Mouse (Mus musculus) telencephalon, adult 2 months (tissue): ENCODE measurements around the gene Atp5mpl.
A peak's percentile ranks its signal among the peaks of the same experiment; 100 is the strongest.

Experiments used
- DNase-seq: peaks from one replicate; pipeline ENCODE4 v3.0.0-alpha.2; 2011; ENCODE audit warnings: low read depth, low spot score

Atp5mpl gene

DNA sequence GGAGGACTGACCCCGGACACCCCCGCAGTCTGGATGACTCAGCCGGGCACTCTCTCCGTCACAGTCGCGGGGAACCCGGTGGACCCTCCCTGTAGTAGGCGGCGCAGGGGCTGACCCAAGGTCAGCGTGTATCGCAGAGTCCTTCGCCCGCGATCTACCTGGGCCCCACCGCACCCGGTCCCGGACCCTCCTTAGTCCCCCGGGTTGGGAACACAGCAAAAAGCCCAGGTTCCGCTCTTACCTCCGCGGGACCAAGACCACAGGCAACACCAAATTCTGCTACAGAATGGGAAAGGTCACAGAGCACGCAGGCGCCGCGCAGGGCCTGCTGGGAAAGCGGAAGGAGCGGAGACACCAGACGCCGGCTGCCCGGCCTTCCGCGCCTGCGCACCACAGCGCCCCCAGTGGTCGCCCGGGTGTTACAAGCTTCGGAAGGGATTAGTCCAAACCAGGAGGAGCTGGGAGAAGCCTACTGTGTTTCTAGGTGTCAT is at the start of gene Atp5mpl:
Gene Atp5mpl, minus strand, starts transcription at position 295 of the 491 bp plus-strand sequence.
- DNase-seq, result peak; percentile 87

DNA sequence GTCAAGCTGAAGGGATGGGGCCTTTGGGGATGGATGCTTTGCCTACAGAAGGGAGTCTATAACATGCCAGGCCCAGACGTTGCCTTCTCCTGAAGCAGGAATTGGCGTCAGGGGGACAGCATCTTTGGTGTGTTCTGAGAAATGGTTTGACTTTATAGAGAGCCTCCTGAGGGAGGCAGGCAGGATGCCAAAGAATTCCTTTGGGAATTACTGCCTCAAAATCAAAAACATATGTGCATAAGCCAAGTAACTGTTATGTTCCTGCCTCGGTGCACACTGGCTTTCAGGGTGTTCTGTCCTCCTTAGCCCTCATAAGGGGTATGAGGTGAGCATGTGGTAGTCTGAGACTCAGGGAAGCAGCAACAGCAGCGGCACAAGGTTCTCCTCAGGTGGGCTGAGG is 49.6 kb upstream of the Atp5mpl start:
- no peak for DNase-seq

DNA sequence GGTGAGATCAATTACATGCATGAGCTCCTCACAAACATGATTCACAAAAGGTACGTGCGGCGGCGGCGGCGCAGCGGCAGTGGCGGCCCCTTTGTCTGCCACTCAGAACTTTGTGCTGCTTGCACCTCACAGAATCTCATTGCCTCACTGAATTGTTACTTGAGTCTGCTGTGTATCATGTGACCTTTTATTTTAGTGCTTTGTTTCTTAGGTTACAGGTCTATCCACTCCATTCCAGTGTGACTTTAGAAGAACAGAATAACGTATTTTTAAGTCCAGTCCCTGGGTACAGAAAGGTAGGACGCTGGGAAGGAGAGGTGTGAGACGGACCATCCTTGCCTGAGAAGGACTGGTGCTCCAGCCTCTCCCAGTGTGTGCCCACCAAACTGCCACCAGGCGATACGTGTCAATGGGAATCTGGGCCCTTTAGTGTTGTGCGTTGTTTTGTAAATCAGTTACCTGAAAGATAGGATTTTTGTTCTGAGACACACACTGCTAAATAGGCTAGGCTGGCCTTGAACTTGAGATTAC is 46.6 kb upstream of the Atp5mpl start:
- DNase-seq, result no peak

DNA sequence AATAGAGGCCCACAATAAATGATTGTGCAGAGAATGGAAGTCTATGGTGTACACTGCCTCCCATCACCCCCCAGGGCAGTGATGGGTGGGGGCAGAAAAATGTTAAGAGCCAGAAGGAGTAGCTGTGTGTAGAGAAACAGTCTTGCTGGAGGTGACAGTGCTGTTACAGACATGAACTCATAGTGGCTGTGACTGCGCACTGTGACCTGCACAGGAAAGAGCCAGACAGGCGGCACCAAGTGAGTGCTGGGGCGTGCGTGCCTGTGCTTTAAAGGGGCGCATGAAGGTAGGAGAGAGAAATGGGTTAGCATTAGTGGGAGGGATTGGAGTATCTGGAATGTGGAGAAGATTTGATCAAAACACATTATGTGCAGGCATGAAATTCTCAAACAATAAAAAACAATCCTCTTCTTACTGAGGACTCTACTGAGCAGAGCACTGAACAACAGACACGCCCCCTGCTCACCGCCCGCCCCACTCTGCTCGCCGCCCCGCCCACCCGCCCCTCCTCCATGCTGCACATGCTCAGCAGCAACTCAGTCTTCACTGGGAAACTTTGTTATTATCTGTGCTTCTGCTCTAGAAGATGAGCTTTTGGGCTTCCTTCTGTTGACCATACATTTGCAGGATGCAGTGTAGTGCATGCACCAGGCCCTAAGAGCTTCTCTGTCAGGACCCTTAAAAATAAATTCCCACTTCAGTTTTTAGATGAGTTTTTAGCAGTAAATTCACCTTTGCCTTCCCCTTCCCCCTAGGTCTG is 45.9 kb upstream of the Atp5mpl start:
- no peak for DNase-seq

DNA sequence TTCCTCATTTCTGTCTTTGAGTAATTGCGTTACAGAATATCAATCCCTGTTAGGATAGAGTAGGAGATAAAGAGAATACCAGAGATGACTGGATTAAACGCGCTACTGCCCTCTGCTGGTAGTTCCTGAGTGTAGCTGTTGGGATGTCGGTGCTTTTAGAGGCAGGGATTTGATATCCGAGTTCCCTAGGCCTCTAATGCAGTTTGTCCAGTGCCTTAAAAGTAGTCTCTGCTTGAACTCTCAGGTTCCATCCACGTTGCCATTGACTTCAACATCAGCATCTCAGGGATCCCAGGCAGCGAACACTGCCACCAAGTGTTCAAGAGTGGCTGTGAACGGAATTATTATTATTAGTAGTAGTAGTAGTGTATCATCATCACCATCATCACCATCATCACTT is 34.4 kb upstream of the Atp5mpl start:
- no peak for DNase-seq

DNA sequence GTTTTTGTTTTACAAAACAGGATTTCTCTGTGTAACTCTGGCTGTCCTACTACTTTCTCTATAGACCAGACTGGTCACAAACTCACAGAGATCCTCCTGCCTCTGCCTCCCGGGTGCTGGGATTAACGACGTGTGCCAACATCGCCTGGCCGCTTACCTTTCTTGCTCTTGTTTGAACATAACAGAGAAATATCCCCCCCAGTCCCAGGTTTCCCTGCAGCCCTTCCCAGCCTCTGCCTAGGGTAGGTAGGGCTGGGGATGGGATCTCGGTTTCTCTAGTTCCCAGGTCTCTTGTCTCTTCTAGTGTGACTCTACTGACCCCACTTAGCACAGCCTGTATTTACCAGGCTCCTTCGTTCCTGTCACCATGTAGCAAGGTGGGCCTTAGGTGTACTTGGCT is 33.0 kb upstream of the Atp5mpl start:
- DNase-seq, result no peak

DNA sequence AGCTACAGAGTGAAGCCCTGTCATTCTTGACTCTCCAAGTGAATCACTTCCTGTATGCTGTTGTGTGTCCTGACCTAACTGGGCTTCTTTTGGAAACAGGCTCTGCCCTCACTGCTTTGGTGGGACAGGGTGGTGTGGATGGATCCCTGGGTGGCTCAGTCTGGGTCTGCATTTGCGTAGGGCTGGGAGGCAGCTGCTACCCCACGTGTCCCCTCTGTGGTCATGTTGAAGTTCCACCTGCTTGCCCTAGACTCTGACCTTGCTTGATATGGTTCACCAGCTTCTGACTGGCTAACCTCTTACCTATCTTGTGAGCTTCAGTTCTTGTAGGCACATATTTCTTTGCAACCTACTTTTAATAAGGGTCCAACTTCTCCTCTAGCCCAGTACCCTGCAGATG is 28.4 kb upstream of the Atp5mpl start:
- DNase-seq, result no peak

DNA sequence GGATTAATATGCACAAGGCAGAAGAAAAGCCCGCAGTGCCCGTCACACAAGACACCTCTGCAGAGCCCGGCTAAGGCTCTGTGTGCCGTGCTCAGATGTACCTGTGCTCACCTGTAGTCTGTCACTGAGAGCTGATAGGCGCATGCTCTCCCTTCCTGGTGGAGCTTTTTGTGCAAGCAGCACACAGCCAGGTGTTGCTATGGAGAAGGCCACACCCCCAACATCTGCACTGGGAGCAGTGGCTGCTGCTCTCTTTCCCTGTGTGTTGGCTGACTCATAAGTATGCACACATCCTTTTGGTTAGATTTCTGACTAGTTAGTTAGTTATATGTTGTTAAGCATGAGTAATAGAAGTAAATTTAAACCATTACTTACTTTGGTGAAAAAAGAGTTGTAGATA is 25.8 kb upstream of the Atp5mpl start:
- no peak for DNase-seq

DNA sequence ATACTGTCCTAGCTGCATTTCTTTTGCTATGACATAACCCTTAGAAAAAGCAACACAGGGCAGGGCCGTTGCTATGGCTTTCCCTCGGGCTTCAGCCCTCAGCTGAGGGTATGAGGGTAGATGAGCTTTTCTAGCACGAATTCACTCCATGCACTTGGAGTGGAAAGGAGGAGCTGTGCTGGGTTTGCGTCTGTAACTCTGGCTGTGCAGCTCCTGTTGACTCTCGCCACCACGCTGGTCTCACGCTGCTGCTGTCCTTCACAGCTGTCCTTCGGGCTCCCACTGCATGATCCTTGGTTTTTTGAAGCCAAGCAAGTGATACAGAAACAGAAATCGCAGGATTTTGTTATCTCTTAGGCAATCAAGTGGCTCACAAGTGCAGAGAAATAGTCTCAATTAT is 20.0 kb upstream of the Atp5mpl start:
- DNase-seq, result no peak

DNA sequence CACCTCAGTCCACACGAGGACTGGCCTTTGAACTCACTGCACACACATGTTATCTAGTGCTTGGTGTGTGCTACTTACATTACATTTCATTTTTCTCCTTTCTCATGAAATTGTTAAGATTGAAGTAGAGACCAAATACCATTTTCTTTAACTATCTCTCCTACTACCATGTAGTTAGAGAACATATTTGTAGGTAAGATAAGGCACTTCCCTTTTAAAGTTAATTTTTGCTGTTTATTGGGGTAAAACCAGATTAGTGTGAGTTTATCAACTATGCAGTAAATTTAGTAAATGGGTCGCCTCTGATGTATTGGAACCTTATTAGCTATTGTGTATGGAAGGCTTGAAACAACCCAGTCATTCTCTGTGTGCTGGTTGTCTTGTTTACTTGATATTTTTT is 16.4 kb upstream of the Atp5mpl start:
- DNase-seq, result no peak

DNA sequence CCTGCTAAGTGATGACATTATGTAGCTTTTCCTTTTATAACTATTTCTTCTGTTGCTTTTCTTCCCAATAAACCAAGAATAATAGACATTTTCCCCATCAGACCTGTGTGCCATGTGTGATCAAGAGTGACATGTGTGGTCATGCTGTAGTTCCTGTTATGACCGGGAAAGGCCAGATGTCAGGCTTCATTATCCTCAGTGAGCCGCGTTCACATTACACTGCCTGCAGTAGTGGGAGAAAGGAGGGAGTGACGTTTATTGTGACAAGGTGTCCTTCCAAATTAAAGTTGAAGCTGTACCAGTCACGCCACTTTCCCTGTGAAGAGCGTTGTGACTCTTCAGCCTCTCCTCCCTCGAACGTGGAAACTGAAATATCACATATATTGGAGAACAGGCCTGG is 15.1 kb upstream of the Atp5mpl start:
- DNase-seq, result no peak

DNA sequence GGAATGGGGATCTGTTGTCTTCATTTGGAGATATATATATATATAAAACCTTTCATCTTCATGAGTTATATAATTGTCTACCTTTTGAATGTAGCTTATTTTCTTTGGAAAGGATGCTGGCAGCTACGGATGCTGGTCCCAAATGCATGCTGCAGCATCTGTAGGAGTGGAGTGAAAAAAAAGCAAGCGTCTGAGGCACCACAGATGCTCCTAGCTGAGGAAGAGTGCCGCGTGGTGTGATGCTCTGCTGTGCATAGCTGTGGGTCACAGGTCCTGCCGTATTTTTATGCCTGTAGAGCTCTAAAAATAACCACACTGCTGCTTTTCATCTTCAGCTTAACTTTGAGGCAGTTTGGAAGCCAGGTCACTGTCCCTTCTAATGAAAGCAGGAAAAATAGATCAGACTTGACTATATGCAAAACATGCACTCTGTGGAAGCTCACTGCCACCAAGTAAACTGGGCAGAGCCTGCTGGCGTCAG is 14.2 kb upstream of the Atp5mpl start, which contains the start of gene Rd3l:
Gene Rd3l, minus strand, starts transcription at position 431 of the 481 bp plus-strand sequence.
- DNase-seq, result no peak

DNA sequence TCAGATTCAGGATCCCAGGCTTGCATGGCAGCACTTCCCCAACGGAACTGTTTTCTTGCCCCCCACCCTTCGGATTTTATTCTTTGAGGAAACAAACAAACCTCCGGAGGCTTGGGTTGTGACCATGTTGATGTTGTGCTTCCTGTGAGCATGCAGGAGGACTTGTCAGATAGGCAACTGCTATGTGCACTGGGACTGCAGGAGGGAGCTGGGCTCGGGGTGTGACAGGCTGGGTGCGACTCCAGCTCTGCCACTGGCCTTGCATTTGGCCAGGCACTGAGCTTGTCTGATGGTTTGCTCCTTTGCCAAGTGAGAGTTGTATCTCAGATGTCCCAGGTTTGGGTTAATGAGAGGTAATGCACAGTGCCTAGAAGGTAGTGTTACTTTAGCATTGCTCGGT is 11.5 kb upstream of the Atp5mpl start:
- DNase-seq, result no peak

DNA sequence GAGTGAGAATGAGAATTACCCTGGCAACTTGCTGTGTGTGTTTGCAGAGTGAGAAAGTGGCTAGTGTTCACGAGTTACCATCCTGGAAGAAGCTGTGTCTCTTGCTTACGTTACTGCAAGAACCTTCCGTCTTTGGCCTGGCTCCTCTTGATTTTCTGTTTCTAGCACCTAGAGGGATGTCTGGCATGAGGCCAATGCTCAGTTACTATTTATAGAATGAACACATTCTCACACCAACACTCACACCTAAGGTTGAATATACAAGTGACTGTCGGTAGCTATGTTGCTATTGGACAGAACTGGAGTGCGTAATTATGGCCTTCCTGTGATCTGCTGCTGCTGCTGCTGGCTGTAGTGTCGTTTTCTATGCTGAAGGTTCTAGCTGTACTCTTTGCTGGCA is 10.4 kb upstream of the Atp5mpl start:
- DNase-seq, result peak; percentile 56

DNA sequence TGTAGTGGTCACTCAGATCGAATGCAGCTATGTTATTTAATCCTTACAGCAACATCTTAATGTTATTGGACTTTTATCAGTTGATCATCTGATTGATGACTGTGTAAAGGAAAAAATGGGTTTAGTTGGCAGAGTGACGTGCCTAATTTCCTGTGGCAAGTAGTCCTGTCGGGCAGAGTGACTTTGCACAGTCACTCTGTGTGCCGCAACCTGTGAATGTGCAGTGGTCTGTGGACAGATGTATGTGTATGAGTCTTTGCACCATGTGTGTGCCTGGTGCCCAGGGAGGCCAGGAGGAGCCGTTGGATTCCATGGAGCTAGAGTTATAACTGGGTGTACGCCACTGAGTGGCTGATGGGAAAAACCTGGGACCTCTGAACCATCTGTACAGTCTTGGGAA is 7.8 kb upstream of the Atp5mpl start:
- DNase-seq, result no peak

DNA sequence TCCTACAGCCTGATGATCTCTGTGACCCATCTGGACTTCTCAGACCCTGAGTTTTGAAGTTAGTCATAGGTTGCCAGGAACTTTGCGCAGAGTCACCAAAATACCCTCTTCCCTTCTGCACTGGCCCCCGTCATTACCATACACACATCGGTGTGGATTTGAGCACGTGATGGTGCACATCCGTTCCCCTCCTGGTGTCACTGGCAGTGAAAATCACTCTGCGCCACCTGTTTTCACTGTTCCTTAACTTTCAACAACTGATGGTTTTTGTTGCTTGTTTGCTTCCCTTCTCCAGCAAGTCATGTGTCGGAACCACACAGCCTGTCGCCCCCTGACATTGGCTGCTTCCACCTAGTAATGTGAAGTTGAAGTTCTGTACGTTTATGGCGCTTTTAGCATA is 5.7 kb upstream of the Atp5mpl start:
- DNase-seq, result no peak

DNA sequence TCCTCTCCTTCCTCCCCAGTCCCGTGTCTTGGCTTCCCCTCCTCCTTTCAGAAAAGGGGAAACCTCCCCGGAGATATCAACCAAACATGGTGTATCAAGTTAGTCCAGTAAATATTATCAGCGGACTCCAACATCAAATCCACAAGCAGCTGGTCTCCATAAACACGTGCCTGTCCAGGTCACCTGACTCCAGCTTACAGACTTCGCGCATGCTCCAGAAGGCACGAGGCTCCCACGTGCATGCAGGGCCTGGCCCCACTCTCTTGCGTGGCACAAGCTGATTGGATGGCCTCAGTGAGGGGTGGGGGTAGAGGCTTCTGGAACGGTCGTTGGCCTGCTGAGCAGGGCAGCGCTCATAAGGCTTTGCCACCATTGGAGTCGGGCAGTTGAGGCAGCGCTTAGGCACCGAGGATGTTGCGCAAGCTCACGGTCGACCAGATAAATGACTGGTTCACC is 4.5 kb upstream of the Atp5mpl start, which contains the start of gene Tdrd9:
Gene Tdrd9, plus strand, starts transcription at position 329 of the 456 bp plus-strand sequence.
- DNase-seq, result no peak

DNA sequence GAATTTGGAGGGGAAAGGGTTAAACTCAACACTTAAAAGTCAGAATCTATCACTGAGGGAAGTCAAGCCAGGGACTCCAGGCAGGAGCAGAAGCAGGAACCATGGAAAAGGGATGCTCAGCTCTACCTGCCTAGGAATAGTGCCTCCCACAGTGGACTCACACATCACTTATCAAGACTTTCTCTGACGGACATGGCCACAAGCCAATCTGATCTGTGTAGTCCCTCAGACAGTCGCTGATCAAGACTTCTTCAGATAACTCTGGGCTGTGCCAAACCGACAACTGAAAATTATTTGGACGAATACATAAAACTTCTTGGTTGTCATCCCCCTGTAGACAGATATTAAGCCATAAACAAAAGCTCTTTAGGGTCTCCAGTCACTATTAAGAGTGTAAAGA is 3.3 kb upstream of the Atp5mpl start:
- DNase-seq, result no peak

DNA sequence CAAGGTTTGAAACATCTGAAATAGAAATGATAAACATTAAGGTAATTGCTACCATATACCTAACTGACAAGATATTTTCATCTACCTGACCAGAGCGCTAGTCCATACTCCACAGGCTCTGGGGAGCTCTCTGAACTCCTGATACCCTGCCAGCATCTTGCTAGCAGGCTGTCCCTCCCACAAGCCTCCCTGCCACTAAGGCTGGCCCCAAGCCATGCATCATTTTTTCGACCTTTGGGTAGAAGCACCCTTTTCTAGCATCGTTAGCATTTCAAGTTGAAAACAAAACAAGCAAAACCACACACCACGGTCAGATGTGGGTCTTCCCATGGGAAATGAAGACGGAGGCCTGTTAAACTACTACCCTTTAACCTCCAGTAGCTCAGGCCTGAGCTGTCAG is 3.4 kb downstream of the Atp5mpl start:
- DNase-seq, result no peak

DNA sequence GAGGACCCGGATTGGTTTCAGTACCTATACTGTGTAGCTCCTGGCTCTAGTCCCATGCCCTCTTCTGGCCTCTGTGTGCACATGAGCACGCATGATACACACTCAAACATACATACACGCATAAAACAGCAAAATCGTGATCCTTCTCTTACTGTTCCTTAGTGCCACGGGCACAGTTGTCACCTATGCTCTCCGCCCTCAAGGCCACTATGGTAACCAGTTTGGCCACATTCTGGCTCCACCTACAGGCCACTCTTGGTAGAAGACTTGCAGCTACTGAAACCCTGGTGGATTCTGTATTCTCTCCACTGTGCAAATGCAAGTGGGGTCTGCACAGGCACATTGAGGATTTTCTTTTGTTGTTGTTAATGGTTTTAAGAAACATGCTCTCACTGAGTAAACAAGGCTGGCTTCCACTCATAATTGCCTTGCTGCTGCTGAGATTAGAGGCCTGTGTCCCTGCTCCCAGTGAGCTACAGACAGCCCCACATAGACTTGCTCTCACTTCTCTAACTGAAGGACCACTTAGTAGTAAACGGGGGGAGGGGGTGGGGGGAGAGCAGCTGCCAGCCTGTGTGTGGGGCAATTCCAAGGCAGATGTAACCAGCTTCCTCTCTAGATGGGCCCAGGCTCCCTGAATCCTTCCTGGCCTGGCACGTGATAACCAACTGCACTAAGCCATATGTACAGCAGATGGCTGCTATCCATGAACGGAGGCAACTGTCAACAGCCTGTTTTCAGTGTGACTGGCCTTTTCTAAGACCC is 8.5 kb downstream of the Atp5mpl start:
- no peak for DNase-seq

DNA sequence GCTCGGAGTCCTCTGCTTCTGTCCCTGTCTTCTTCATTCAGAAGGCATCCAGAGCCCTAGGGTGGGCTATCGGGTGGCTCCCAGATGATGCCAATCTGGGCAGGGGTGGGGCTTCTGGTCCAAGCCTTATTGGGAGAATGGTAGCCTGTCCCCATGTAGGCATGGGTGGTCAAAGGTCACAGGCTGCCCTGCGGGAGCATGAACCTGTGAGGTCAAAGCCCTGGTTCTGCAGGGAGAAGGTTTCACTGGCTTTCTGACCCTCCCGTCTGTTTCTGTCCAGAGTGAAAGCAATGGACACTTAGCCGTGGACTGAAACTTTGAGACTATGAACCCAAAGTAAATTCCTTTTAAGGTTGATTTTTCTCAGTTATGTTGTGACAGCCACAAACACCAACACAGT is 10.6 kb downstream of the Atp5mpl start:
- no peak for DNase-seq

DNA sequence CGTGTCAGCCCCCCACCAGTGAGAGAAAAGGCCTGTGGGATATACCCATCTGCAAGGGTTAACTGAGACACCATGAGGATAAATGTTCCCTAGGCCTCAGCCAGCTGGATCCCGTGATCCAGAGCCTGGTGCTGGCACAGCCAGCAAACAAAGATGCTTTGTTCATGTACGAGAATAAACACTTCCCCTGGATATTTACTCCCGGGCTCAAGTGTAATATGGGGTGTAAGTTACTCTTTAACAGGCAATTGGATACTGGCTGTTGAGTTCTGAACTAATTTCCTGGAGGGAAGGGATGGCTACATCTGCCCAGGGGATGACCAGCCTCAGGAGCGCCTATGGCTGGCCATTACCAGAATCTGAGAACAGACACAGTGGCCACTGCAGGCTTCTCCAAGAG is 15.1 kb downstream of the Atp5mpl start:
- DNase-seq, result no peak
